Mouse (Mus musculus) subcutaneous adipose tissue, adult 2 months (tissue): ENCODE results near the gene Rbm26. TPM values are rescaled to one million over a fixed set of nuclear protein-coding genes. Genes with fewer than 3 reads are reported as not detected.

Source experiments
- polyA plus RNA-seq: library from polyadenylated mRNA; depleted of rRNA; stranded (reverse); fragments of >200 nt; gene quantifications from 2 replicates; pipeline ENCODE4 v1.2.3, GENCODE M21; 2012; ENCODE audit warnings: low replicate concordance; rRNA removed

Gene Rbm26
- polyA plus RNA-seq = 7.4 and 17.5 TPM in 2 replicates

GRCm38 (mm10) chr14:105177238-105177693, at the start of gene Rbm26:
Gene Rbm26, minus strand, starts transcription at chr14:105177327.

Other genes starting within 250 kb of the Rbm26 start
- 37.6 and 38.5 TPM in 2 replicates for gene Ndfip2, start 81.2 kb upstream of the Rbm26 start, polyA plus RNA-seq